Mouse (Mus musculus) CD4-positive helper T cell, adult 2 months (primary cell): ENCODE measurements around the gene Sost.
"Not testable (repeated sequence)": the region's sequence is repeated elsewhere in the genome, so short reads cannot be mapped to it uniquely, and the experiment has no call there.

Source experiments
- DNase-seq: peaks from one replicate; pipeline ENCODE4 v3.0.0-alpha.2; 2012; ENCODE audit warnings: low read depth, missing footprints, low spot score

Gene Sost

DNA sequence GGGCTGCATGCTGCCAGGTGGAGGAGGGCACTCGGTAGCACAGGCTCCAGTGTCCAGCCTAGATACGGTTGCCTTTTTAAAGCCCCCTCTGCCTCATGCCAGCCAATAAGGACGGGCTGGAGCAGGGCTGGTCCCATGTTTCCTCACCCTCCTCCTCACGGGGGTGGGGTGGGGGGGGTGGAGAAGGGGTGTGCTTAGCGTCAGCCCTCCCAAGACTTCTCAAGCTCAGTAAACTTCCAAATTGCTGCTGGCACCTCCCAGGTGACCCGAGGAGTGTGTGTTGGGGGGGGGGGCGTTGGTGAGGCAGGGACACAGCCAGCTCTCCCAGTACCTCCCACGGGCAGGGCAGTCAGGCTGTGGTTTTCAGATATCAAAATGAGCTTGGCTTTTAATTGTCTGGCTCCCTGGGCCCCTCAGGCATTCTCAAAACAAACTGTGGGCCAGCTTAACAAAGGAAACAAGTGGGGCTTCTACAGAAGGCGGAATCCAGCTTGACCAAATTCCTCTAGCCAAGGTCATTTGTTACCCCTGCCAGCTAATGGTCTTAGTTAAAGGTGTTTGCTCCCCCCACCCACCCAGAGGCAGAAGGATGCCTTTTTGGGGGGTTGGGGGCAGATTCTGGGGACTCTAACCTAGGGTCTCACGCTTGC lies at the start of gene Sost:
Gene Sost (minus strand): TSS at position 51 of the 650 bp plus-strand sequence.
- DNase-seq, result no peak

DNA sequence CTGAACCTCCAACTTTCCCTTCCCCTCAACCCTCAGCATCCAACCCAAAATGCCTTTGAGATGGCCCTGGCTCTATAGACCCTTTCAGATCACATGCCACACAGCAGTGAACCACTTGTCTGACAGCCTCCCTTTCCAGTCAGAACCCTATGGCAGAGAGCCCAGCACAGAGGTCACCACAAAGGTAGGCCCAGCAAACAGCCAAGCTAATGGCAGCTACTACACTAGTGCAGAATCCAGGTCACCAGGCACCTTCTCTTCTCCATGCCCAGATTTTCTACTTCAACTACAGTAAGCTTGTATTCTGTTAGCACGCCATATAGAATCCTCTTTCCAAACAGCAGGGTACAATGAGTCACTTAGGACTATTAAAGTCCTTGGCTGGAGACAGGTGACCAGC lies 49.3 kb upstream of the Sost start:
- no peak for DNase-seq

DNA sequence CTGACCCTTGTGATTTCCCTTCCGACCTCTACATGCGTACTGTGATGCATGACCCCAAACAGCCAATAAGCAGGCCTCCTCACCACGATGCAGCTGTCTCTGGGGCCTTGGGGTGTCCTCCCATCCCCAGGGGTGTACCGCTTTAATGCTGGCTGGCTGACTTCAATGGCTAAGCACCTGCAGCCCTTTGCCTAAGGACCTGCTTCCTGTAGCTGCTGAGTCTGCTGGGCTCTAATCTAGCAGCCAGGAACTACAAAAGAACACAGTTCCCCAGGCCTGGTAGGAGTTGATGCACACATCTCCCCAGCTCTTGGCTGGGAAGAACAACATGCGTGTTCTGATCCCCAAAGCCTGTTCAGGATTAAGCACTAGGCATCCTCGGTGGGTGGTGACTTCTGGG lies 48.7 kb upstream of the Sost start:
- no peak for DNase-seq

DNA sequence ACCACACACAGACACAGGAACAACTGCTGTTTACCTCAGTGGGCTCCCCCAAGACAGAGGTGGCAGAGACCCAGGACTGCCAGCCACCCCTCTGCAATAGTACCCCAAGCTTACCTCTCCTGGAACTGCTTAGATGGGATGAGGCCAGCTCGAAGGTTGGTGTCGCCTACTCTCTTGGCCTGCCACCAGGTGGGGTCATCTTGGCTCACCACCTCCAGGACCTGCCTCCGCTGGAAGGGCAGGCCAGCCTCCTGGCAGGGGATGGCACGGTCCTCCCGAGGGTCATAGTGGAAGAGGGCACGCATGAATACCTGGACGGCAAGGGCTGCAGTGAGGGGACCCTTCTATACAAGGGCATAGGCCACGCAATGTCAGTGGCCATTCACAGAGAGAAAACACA lies 46.4 kb upstream of the Sost start:
- DNase-seq, result no peak

DNA sequence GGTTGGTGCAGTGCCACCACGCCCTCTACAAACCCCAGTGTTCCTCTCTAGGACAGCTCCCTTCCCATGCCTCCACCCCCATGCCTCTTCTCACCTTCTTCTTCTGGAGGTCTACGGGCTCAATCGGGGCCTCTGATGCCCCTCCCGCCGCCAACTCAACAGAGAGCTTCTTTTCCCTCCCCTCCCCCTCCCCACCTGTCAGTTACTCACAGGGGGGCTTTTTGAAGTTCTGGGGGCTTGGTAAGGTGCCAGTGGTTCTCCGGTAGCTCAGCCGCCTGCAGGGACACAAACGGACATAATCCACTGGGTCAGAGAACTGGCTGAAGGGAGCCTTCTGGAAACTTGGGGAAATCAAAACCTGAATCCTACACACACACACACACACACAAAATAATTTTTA lies 44.7 kb upstream of the Sost start:
- no peak for DNase-seq

DNA sequence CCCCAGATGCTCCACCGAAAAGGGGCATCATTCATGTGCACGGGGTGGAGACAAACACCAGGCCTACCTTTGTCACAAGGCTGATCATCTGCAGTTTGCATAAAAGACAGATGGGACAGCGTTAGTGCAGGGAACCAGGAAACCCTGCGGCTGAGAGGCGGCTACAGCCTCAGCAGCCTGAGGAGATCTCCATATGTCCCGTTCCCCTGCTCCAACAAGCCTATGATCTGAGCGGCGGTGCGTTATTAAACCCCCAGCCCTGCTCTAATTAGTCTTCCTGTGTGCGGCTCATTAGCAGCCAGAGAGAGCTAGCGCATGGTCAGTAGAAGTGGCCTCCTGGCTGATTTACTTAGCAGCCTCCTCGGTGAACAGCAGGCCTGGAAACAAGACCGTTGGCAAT lies 43.3 kb upstream of the Sost start:
- DNase-seq, result no peak

DNA sequence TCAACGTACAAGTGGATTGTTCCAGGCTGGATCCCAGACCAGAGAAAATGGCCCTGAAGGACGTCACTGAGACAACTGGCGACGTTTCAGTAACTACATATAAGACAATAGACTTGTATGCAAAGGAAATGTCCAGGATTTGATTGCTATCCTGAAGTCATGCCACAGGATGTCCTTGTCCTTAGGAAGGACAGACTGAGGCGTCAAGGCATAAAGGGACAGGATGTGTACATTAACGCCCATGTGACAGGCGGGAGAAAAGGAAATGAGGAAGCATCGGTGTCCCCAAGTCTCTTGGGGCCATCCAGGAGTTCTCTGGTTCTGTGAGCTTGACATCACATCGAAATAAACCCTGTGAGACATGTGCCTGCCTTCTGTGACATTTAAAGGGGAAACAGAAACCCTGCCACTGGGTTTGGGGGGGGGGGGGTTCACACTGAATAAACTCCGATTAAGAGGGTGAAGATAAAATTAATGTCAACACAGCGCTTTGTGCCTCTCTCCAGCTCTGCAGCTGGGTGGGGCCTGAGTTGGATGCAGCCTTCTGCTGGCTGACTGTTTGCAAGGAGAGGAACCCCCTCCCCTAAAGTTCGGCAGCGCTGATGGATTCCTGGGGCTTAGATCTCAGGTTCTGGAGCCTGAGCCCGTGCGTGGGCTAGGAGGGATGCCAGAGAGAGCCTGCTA lies 42.3 kb upstream of the Sost start:
- DNase-seq, result no peak

DNA sequence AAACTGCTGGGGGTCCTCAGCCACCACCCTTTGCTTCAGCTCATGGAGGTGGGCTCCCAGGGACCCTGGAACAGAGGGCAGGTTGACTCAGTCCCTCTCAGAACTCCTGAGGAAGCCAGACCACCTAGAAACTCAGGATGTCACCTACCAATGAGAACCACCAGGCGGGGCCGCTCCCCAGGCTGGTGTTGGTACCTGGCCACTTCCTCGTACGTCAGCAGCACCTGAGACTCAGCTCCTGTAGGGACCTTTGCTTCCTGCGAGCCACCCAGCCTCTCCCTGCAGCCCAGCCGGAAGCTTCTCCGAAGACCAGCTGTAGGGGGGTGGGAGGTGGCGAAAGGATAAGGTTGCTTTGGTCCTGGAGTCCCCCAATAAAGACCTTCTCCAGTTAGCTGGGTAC lies 41.6 kb upstream of the Sost start:
- DNase-seq, result no peak

DNA sequence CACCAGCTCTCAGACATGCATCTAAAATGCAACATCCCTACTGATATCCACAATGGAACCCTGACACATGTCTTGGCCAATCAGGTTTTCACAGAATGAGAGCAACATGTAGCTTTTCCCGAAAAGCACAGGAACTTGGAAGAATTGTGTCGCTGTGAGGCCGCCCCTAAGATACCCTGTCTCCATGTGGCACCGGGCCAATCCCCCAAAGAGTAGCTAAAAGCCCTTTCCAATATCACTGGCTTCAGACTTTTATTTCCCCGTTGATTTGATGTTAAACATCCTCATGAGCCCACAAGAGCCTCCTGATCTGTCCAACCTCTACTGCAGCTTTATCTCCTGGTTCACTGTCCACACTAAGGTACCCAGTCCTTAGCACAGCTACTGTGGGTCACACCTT lies 39.9 kb upstream of the Sost start:
- no peak for DNase-seq

DNA sequence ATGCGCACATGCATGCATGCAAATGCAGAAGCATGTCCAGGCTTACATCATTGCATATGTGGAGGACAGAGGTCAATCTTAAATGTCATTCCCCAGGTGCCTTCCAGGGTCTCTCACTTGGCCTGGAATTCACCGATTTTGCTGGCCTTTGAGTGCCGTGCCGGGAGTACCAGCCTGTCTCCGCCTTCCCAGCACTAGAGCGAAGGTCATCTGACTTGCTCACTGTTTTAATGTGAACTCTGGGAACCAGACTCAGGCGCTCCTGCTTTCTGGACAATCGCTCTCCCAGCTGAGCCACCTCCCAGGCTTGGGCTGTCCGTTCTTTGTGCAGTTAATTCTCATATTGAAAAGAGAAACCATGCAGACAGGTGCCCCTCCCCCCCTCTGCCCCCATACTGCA lies 39.5 kb upstream of the Sost start:
- no peak for DNase-seq

DNA sequence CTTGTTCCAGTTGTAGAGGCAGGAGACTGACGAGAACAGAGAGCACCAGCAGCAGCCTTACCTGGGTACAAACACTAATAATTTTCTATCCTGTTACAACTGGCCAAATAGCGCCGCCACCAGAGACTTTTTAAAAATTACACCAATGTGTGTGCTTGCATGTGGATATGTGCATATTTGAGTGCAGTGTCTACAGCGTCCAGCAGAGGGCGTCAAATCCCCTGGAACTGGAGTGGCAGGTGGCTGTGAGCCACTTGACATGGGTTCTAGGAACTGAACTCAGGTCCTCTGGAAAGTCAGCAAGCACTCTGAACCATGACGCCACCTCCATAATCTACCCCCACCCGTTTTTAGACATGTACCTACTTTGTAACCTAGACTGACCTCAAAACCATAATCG lies 37.4 kb upstream of the Sost start:
- DNase-seq, result no peak

DNA sequence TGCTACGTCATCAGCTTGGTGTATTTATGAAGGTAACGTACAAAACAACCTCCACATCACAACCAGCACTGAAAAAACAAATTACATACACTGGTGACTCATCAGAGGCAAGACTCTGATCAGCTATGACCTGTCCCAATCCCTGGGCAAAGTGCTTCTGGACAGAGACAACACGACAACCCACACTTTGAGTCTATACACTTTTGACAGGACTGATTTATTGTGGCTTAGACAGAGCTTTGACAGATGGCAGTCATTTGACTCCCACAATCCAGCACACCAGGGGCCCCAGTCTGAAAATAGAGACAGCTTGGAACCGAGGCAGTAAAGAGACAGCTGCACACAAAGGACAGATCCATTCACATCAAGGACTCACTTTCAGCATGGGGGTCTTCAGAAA lies 32.7 kb upstream of the Sost start:
- DNase-seq, result no peak

DNA sequence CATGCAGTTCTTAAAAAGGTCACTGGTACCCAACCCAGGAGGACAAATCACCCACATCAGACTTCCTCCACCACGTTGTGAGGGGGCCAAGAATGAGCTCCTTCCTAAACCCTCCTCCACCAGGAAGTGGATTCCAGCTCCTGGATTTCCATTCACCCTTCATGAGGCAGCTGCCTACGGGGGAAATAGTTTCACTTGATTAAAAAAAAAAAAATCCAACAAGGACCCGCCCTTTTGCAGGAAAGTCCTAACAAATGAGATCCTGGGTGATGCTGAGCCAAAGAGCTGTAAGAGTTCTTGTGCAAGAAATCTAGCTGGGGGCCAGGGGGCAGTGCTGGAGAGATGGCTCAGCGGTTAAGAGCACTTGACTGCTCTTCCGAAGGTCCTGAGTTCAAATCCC lies 31.4 kb upstream of the Sost start:
- no peak for DNase-seq

DNA sequence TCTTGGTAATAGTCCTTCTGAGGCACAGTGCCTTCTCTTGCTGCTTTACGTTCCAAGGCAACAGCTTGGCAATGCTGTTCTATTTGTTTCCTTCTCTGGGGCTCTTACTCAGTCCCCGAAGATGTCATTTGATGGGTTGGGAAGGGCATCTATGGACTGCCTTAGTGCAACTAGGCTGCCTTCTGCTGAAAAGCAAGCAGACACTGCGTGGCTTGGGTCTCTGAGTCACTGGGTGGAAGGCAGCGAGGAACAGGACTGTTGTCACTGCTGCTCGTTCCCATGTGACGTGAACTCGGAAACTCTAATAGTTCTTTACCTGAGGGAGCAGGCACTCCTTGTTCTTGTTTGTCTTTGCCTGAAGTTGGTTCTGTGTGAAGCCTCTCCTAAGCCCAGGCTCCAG lies 29.1 kb upstream of the Sost start:
- no peak for DNase-seq

DNA sequence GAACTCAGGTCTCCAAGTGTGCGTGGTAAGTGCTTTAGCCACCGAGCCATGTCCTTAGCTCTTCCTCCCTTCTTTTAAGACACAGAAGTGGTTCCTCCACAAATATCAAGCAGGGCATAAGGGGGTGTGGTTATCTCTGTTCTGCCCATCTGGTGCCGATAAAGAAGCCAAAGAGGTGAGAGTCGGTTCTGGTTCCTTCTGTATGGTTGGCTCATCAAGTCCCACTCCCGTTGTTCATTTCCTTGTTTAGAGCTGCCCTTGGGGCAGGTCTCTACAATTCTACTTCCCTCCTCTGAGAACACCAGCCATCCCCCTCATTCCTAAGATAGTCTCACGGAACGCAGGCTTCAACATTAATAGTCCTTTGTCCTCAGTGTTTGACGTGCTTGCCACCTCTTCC lies 27.3 kb upstream of the Sost start:
- DNase-seq, result no peak

DNA sequence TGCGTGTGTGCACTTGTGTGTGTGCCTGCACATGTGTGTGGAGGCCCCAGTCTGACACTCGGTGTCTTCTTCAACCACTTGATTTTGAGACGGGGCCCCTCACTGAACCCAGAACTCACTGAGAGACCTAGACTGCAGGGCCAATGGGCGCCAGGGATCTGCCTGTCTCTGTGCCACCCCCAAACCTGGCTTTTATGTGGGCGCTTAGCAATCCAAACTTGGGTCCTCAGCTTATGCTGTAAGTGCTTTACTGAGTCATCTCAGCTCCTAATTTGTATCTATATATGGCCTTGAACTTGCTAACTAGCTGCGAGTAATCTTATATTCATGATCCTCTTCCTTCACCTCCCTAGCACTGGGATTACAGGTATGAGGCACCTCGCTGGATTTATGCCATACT lies 25.6 kb upstream of the Sost start:
- no peak for DNase-seq

DNA sequence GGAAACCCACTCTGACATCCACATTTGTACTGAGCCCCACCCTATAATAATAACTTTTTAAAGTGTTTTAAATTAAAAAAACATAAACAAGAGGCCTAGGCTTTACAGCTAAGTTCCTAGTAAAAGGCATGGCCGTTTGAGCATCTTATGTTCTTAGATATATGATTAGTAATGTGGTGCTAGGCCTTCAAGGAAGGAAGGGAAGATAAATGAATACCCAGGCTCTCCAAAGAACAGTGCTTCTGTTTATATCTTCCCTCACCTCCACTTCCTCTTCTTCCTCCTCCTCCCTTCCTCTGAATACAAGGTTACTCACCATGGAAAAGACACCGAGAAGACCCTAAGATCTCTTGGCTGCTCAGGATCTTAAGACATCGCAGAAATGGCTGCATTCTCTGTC lies 25.0 kb upstream of the Sost start:
- no peak for DNase-seq

DNA sequence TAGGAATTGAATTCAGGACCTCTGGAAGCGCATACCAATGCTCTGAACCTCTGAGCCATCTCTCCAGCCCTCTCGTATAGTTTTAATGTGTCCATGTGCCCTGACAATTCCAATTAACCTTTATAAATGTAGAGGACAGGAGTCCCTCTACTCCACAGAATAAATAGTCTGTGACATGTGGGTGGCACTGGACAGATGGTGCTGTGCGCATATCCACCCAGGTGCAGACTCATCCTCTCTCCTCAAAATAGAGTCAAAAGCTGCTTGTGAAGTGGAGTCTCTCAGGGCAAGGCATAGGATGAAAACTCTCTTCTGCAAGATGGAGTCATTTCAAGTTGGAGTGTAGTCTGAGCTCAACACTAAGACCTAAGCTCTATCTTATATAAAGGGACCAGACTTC lies 23.4 kb upstream of the Sost start:
- DNase-seq, result no peak

DNA sequence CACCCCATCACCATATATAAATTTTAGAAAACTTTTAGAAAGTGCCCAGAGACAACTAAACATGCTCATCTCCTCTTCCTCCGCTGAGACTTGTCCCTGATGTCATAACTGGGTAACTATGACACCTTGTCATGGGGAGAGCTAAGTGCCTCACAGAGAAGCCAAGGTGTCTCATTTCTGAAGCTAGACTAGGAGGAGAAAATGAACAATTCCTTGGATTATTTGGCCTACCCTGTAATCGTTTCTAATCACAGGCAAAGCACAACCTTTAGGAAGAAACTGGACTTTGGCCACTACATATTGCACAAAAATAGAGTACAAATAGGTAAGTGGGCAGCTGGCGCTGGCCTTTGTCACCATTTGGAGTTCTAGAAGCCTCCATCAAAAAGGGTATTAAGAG lies 20.1 kb upstream of the Sost start, which contains the start of gene Dusp3:
Gene Dusp3 (minus strand): TSS at position 101 of the 400 bp plus-strand sequence.
- DNase-seq, result no peak

DNA sequence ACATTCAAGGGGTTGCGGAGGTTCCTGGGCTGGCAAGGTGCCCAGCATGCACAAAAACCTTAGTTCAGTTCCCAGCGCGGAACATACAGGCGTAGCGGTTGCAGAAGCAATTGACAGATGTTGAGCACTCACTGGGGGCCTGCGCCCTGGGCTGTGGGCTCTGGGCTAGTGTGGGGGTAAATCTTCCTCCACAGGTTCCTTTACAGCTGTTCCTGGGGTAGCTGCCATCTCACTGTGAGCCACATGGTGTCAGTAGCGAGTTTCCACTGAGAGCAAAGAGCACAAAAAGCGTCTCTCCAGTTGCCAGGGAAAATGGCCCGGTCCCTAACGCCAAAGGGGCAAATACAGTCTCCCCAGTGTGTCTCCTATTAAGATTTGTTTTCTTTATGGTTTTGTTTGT lies 19.2 kb upstream of the Sost start:
- peak; percentile 56 for DNase-seq

DNA sequence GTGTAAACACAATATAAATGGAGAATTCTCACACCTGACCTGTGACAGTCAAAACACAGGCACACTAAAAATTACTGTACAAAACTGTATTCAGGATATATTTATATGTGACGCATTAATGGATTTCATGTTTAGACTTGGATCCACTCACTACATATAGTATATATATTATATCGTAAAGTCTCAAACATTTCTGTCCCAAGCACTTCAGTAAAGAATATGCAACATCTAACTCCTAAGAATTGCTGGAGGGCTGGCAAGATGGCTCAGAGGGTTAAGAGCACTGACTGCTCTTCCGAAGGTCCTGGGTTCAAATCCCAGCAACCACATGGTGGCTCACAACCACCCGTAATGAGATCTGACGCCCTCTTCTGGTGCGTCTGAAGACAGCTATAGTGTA lies 18.6 kb upstream of the Sost start:
- not testable (repeated sequence) for DNase-seq

DNA sequence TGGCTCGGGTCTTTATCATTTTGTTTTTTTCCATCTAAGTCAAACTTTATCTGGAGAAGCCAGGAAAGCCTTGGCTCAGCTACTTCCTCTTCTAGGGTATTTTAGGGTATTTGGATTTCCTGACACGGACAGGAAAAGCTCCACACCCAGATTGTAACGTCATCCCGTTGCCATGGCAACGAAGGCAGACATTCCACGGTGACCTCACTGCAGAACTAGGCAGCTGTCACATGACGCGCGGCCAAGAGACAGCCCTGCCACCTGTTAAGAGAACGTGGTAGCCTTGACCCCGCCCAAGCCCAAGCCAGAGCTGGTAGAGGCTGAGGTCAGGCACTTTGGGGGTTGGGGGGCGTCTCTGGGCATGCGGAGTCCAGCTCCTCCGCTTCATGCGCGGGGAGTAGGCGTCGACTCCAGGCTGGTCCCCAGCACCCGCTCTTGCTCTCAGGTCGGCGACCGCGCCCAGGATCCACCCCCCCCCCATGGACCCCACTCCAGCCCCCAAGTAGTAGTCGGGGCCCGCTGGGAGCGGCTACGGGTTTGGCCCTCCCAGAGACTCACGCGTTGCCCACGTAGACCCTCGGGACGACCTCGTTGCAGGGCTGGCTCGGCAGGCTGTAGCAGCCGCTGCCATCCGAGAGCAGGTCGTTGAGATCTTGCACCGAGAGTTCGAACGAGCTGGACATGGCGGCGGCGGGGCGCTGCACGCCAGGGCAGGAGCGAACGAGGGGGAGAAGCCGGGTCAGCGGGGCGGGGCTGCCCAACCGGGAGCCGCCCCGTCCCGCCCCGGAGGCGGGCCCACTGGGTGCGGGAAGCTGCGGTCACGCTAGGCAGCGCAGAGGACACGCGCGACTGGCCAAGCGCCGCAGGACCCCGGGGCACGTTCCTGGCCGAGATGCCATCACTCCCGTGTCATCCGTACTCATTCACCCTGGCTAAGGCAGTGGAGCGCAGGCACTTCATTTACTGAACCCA lies 17.5 kb upstream of the Sost start, which contains the start of gene Cfap97d1:
Gene Cfap97d1 (plus strand): TSS at position 226 of the 972 bp plus-strand sequence.
- DNase-seq, result peak; percentile 82
